Mouse (Mus musculus): ENCODE results near the gene Dop1b.

- no peak for TF ChIP-seq E2F4 (IDR thresholded peaks at IDR 0.05; ENCODE audit: insufficient read depth)
- TF ChIP-seq MAX (IDR thresholded peaks at IDR 0.05; ENCODE audit: low read depth): no peak
Measured at GRCm38 (mm10) chr16:93671064-93671463, 40.6 kb upstream of the Dop1b start.

Data from myocyte (in vitro differentiated cells).